Mouse (Mus musculus) adrenal gland, postnatal 14 days (tissue): ENCODE data around the gene Hspa4l. TPM values are rescaled to one million over a fixed set of nuclear protein-coding genes. Genes with fewer than 3 reads are reported as not detected.

Source experiments
- DNase-seq: peaks from one replicate; pipeline ENCODE4 v3.0.0; 2021; ENCODE audit warnings: mixed read lengths
- long read RNA-seq, 2 experiments: library from polyadenylated mRNA; stranded (forward); transcript quantifications; one replicate each; pipeline ENCODE4 v2.0.0; 2021
- total RNA-seq: library from RNA; stranded (reverse); gene quantifications from 2 replicates; pipeline ENCODE4 v1.2.3, GENCODE M21; 2021

The Hspa4l gene
- total RNA-seq: 30.4 and 36.2 TPM in 2 replicates
- long read RNA-seq, experiment 1, full-length matches to known transcripts: 15 of 22 reads
- long read RNA-seq, experiment 1, partial matches to known transcripts: 1 of 22 reads
- long read RNA-seq, experiment 1, other reads (novel, unspliced or antisense): 6 of 22 reads
- long read RNA-seq, experiment 2, full-length matches to known transcripts: 12 of 14 reads
- long read RNA-seq, experiment 2, partial matches to known transcripts: 1 of 14 reads
- long read RNA-seq, experiment 2, other reads (novel, unspliced or antisense): 1 of 14 reads

- no peak for DNase-seq
These were observed at the start of gene Hspa4l for GRCm38 (mm10) chr3:40744024-40744835. Hspa4l (plus strand) TSS chr3:40744495.

- no peak for DNase-seq
These were observed 49.1 kb upstream of the Hspa4l start for GRCm38 (mm10) chr3:40695162-40695561.

- DNase-seq: no peak
These were observed 45.5 kb upstream of the Hspa4l start for GRCm38 (mm10) chr3:40698834-40699233.

- DNase-seq: no peak
These were observed 39.4 kb upstream of the Hspa4l start for GRCm38 (mm10) chr3:40704816-40705430.

- DNase-seq: no peak
These were observed 35.6 kb upstream of the Hspa4l start, which contains the start of gene Slc25a31 for GRCm38 (mm10) chr3:40708655-40709054. Slc25a31 (plus strand) TSS chr3:40708855.

- DNase-seq: no peak
These were observed 28.2 kb upstream of the Hspa4l start for GRCm38 (mm10) chr3:40716056-40716455.

GRCm38 (mm10) chr3:40719022-40719421 is 25.3 kb upstream of the Hspa4l start:
- no peak for DNase-seq

GRCm38 (mm10) chr3:40738381-40738912 is 5.8 kb upstream of the Hspa4l start:
- no peak for DNase-seq

GRCm38 (mm10) chr3:40744836-40745660 is 753 bp downstream of the Hspa4l start:
- peak; percentile 96 for DNase-seq

- DNase-seq: peak; percentile 42
These were observed 1.6 kb downstream of the Hspa4l start for GRCm38 (mm10) chr3:40745661-40746547.

GRCm38 (mm10) chr3:40760746-40761145 is 16.5 kb downstream of the Hspa4l start:
- DNase-seq: no peak

GRCm38 (mm10) chr3:40761312-40761711 is 17.0 kb downstream of the Hspa4l start:
- DNase-seq: no peak

- DNase-seq: no peak
These were observed 49.5 kb downstream of the Hspa4l start for GRCm38 (mm10) chr3:40793783-40794182.

GRCm38 (mm10) chr3:40798054-40798453 is 53.8 kb downstream of the Hspa4l start:
- no peak for DNase-seq

- peak; percentile 69 for DNase-seq
These were observed 54.2 kb downstream of the Hspa4l start for GRCm38 (mm10) chr3:40798500-40798899.

GRCm38 (mm10) chr3:40799530-40800372 is 55.5 kb downstream of the Hspa4l start, which contains the start of gene Plk4:
Plk4 (plus strand) TSS chr3:40800019.
- peak; percentile 98 for DNase-seq

- peak; percentile 65 for DNase-seq
These were observed 56.1 kb downstream of the Hspa4l start for GRCm38 (mm10) chr3:40800373-40800823.

GRCm38 (mm10) chr3:40806871-40807270 is 62.6 kb downstream of the Hspa4l start:
- no peak for DNase-seq

GRCm38 (mm10) chr3:40808686-40809085 is 64.4 kb downstream of the Hspa4l start:
- DNase-seq: no peak

GRCm38 (mm10) chr3:40809894-40810293 is 65.6 kb downstream of the Hspa4l start:
- no peak for DNase-seq
